Mouse (Mus musculus) 3134 (cell line): Measurements from ENCODE around the gene Rbm25.
A peak's percentile ranks its signal among the peaks of the same experiment; 100 is the strongest.

Source experiments
- DNase-seq: peaks from one replicate; pipeline ENCODE4 v3.0.0-alpha.2; 2011; ENCODE audit warnings: low spot score; ENCODE audit not compliant: insufficient read length; ENCODE audit errors: extremely low read depth

Gene Rbm25

GRCm38 (mm10) chr12:83643116-83643515 is 12.1 kb downstream of the Rbm25 start:
- no peak for DNase-seq

DNA sequence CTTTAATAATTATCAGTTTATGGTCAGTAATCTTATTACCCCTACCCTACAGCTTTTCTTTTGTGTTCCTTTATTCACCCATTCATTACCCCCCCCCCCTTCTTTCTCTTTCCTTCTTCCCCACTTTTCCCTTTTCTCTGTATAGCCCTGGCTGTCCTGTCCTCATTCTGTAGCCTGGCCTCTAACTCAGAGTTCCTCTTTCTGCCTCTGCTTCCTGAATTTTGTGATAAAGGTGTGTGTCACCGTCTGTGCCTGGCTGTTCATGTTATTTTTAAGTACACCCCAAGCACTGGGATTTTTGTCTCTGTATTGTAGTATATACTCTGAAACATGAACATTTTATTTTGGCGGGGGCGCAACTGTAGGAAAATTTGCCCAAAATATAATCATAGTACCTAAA is 19.3 kb downstream of the Rbm25 start:
- DNase-seq = no peak

DNA sequence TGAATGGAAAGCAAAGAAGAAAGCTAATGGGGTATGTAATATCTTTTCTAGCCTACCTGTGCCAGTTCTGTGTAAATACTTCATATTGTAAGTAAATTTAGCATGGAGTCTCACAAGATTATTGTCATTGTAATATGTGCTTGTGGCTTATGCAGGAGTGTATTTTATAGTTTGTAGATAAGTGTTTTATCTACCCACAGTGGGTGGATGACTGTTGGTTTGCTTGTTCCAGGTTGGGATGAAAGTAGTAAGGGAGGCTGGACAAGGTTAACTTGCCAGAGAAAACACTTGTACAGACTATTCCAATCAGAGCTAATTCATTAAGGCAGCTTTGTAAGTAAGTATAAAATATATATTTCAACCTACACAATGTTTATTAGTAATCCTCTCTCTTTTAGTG is 20.4 kb downstream of the Rbm25 start:
- no peak for DNase-seq

DNA sequence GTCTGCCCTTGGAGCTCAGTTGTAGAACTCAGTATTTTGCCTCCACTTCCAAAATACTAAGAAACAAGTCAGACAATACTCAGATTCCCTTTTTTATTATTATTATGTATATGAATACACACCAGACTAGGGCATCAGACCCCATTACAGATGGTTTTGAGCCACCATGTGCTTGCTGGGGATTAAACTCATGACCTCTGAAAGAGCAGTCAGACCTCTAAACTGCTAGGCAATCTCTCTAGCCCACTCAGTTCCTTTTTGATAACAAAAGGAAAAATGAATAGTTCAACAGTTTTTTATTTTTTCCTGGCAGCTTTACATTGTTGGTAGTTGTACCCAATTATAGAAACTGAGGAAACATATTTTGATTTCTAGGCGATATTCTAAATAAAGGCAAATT is 54.4 kb downstream of the Rbm25 start:
- no peak for DNase-seq

GRCm38 (mm10) chr12:83686575-83687350 is 55.7 kb downstream of the Rbm25 start:
- DNase-seq = no peak

- peak; percentile 88 for DNase-seq
These were observed 56.9 kb downstream of the Rbm25 start, which contains the start of gene Psen1 for GRCm38 (mm10) chr12:83687934-83688315. TSS of gene Psen1 (plus strand) at chr12:83688152.

DNA sequence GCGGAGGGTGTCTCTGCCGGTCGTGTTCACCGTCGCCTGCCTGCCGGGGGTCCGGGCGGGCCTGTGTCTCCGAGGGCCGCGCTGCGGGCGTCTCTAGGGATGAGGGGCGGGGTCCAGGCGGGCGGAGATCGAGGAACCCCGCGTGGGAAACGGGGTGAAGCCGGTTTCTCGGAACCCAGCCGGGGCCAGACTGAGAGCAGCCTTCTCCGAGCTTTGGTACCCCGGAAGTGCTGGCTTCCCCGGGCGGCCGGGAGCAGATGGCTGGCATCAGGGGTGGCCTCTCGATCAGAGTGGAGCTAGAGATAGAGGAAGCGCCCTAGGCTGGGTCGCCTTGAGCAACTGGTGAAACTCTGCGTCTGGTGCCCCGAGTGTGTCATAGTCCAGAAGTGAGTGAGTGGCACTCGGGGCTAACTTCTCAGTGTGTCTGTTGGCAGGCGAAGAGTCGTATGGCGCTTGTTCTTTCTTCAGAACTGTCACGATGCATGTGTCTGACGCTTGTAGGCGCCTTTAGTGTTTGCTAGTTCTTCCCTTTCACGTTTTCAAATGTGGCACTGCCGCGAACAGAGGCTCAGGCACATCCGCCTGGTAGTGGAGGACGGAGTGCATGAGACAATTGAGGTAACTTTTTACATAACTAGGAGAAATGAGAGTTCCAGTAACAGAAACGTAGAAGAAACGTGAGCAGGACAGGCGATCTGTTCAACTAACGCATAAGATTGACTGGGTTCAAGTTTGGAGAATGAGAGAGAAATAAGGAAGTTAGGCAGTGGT is 57.5 kb downstream of the Rbm25 start:
- DNase-seq = no peak

DNA sequence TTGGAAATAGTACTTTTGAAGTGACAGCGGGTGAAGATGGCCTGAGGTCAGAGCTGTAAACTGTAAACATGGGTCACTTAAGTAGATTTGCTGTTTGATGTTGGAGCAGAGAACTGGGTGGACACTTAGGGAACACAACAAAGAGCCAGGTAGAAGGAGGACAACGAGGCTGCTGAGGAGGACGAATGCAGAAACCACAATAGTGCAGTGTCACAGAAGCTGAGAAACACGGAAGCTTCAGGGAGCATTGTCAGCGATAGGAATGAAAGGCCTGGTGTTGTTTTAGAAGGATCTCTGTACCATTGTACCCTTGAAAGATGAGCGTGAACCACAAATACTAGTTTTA is 58.0 kb downstream of the Rbm25 start:
- no peak for DNase-seq

DNA sequence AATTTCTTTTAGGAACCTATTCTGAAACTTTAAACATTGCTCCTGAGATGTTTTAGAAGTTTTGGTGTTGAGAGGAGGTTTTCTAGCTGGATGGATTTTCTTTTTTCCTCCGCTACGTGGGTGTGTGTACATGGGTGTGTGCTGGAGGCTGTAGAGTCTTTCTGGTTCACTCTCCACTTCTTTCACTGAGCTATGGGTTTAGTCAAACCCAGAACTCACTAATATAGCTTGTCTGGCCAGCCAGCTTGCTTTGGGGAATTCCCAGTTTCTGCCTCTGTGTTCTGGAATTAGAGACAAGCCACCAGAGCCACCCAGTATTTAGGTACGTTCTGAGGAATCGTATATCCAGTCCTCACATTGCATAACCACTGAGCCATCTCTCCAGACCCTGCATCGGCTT is 63.0 kb downstream of the Rbm25 start:
- no peak for DNase-seq

DNA sequence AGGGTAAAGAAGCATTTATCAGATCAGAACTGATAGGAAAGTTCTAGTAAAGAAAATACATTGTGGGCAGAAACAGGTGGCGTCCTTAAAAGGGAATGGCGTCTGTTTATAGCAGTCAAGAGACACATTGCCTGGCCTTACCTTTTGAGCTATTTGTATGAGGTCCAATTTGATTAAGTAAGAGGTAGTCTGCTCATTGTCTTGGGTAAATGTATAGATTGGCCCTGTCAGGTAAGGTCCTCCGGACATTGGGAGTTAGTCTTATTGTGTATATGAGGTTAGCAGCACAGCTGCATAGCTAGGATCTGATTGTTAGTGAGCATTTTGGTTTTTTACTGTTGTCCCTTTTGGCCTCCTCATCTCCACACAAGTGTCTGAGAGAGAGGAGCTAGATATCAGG is 63.6 kb downstream of the Rbm25 start:
- no peak for DNase-seq

DNA sequence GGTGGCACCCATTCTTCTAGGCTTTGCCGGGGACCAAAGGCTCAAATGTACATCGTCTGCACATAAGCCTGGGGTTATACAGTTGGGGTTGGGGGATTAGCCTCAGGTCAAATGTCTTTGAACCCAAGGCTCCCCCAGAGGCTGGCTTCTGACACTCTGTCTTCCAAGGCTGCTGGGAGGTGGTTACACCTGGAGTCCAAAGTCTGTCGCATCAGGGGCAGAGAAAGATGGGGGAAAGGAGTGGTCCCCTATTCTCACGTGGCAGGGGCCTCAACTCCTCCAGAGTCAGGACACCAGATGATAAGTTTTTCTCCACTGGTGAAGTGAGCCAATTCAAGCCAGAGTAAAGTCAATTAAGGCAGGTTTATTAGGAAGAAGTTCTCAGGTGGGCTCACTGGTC is 67.6 kb downstream of the Rbm25 start:
- no peak for DNase-seq

DNA sequence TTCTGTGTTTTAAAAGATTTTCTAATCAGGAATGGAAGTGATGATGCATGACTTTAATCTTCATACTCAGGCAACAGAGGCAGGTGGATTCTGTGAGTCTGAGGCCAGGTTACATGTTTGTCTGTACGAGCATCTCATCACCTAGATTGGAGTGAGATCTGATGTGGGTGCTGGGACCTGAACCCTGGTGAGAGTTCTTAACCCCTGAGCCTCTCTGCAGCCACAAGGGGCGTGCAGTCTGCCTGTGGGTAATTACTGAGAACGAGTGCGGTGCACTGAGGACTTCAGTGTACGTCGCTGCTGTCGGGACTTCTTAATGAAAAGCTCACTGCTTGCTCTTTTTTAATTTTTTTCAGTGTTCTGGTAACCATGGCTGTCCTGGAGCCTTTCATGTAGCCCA is 70.6 kb downstream of the Rbm25 start:
- DNase-seq = no peak

GRCm38 (mm10) chr12:83702796-83703195 is 71.8 kb downstream of the Rbm25 start:
- DNase-seq = no peak

DNA sequence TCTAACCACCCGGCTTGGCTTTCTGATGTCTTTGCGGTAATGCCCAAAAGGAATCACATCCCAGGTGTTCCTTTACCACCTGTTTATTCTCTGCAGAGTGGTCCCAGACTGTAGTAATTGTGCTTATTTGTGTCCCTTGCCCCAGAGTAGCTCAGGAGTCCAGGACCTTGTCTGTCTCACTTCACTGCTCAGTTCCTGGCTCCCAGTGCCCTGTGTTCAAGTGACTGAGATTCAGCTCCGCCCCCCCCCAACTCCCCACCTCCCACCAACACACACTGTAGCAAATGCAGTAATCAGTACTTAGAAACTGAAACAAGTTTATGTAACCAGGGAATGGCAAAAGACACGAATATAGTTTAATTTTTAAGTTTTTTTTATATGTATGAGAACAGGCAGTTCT is 75.9 kb downstream of the Rbm25 start:
- no peak for DNase-seq

DNA sequence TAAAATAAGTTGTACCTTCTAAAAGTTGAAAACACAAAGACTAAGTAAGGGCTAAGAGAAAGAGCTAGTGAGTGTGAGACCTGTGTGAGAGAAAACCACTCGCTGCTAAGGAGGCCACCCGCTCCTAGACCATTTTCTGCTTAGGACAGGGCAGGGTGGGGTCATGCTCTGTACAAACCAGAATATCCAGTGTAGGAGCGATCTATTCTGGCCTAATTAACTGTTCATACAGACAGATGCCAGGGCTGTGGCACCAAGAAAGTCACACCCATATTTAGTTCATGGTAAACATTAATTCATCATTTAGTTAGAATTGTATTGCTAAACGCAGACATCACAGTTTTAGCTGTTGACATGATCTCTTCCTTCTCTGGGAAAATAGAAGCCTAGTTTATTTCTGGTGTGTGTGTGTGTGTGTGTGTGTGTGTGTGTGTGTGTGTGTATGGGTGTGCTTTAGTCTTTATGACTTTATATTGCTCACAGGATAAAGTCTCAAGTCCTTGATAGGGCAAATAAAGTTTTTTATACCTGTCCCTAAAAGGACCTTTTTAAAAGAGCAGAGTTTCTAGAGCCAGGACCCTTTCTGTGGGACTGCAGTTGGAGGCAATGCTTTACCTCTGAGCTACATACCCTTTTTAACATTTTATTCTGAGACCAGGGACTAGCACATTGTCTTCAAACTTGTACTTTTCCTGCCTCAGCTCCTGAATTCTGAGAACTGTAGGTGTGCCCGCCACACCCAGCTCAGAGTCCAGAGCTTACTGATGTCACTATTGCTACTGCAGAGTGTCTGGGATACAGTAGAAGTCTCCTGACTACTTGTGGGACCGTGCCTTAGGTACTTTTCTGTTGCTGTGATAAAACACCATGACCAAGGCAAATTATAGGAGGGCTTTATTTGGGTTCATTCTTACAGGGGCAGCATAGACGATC is 77.4 kb downstream of the Rbm25 start:
- no peak for DNase-seq

- no peak for DNase-seq
These were observed 78.9 kb downstream of the Rbm25 start for GRCm38 (mm10) chr12:83709934-83710333.

GRCm38 (mm10) chr12:83713749-83714148 is 82.7 kb downstream of the Rbm25 start:
- peak; percentile 14 for DNase-seq

- no peak for DNase-seq
These were observed 85.6 kb downstream of the Rbm25 start for GRCm38 (mm10) chr12:83716416-83717184.

- no peak for DNase-seq
These were observed 88.4 kb downstream of the Rbm25 start for GRCm38 (mm10) chr12:83719431-83719830.

GRCm38 (mm10) chr12:83721281-83721680 is 90.2 kb downstream of the Rbm25 start:
- DNase-seq = no peak
